17 mouse cellular contexts compared by ENCODE assay signal in the genomic region with DNA sequence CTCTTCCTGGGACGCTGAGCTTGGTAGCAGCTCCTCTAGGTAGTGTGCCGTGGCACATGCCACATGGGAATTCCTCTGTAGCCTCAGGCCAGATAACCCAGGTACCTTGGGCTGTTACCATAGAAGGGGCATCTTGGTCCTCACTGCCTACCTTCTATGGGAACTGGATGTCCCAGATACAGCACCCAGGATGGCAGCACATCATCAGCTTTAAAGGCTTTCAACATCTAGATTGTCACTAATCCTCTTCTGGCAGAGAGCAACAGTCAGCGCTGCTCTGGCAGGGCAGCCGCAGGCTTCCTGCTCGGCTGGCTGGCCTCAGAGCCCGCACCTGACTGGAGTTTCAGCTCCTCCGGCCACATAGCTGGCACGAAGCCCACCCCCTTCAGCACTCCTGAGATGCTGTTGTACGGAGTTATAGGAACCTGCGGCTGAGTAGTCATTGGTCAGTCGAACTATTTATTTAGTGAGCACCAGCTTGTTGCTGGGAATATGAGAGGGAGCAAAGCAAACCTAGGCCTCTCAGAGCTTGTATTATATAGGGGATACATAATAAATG. TPM values are rescaled to one million over a fixed set of nuclear protein-coding genes. Genes with fewer than 3 reads are reported as not detected.
DNase-seq lines count a peak whose midpoint lies in the region; ATAC-seq and TF ChIP-seq lines count a peak whose summit lies in the region.
"Had no signal": no experiment of that assay in that cellular context is flagged by ENCODE, and none has a peak within 500 bp of the region (broad histone marks: within the 10 kb centered on the region; RNA-seq: fewer than 3 reads in every experiment).

No protein-coding gene starts in this region.

- WGBS in heart, embryonic 11.5 days (ENCODE audit: insufficient replicate concordance): 77% methylated on average over 11 of the region's 11 CpGs
- 71% methylated on average over 11 of the region's 11 CpGs for WGBS in kidney, embryonic 16.5 days
- WGBS in kidney, embryonic 14.5 days: 72% methylated on average over 11 of the region's 11 CpGs

- H3K36me3 ChIP-seq in heart, embryonic 11.5 days (ENCODE audit: control insufficient read depth, insufficient read depth, low read length): no peaks in the 10 kb centered on the region; the same call in 1 of the 2 replicates
- H3K36me3 ChIP-seq in kidney, embryonic 16.5 days (ENCODE audit: insufficient read depth, low read length): peaks cover 15% of the 10 kb centered on the region; the same call in 1 of the 2 replicates
- H3K36me3 ChIP-seq in kidney, embryonic 14.5 days (ENCODE audit: control insufficient read depth, insufficient read depth, low read length): peaks cover 20% of the 10 kb centered on the region

- no peak overlapping the region for H3K4me3 ChIP-seq in heart, embryonic 11.5 days (ENCODE audit: low read depth, low read length)
- no peak overlapping the region for H3K4me3 ChIP-seq in kidney, embryonic 16.5 days (ENCODE audit: low read length)
- H3K4me3 ChIP-seq in kidney, embryonic 14.5 days (ENCODE audit: low read length): no peak overlapping the region
- no peak overlapping the region for H3K4me3 ChIP-seq in left cerebral cortex, adult 2 months
- H3K4me3 ChIP-seq: hindbrain, embryonic 10.5 days had no signal

- no peaks in the 10 kb centered on the region for H3K27me3 ChIP-seq in heart, embryonic 11.5 days (ENCODE audit: control insufficient read depth, insufficient read depth, low read length)
- H3K27me3 ChIP-seq in kidney, embryonic 16.5 days (ENCODE audit: insufficient read depth, low read length): no peaks in the 10 kb centered on the region
- no peaks in the 10 kb centered on the region for H3K27me3 ChIP-seq in kidney, embryonic 14.5 days (ENCODE audit: control insufficient read depth, insufficient read depth, low read length)

- DNase-seq in heart, adult 11 months: peak; percentile 75
- DNase-seq in gonadal fat pad, adult 2 months (ENCODE audit: low read depth): peak; percentile 46
- DNase-seq in lung, postnatal 10 days: peak; percentile 55
- no peak for DNase-seq in c-Kit-positive CD71-positive TER-119-positive erythroid progenitor cells, embryonic 14.5 days (ENCODE audit: low spot score)
- no peak for DNase-seq in left cerebral cortex, adult 2 months (ENCODE audit: extremely low spot score in 1 of 2, low spot score in 2 of 2)
- DNase-seq: cerebellum, adult 18-20 months; thymus, postnatal 36 days had no signal

- no peak for TF ChIP-seq CTCF in left cerebral cortex, adult 2 months (IDR thresholded peaks at IDR 0.05)

- no peaks in the 10 kb centered on the region for H3K9me3 ChIP-seq in heart, embryonic 11.5 days (replicated peaks; ENCODE audit: control insufficient read depth, low read length)
- no peaks in the 10 kb centered on the region for H3K9me3 ChIP-seq in kidney, embryonic 16.5 days (ENCODE audit: low read length)
- no peaks in the 10 kb centered on the region for H3K9me3 ChIP-seq in kidney, embryonic 14.5 days (ENCODE audit: control insufficient read depth, low read length)
- H3K9me3 ChIP-seq: hindbrain, embryonic 10.5 days had no signal

- no peak for ATAC-seq in heart, embryonic 11.5 days (replicated peaks; ENCODE audit: insufficient number of reproducible peaks, low FRiP score, low TSS enrichment)
- ATAC-seq in kidney, embryonic 16.5 days (ENCODE audit: low FRiP score, low TSS enrichment): no peak
- ATAC-seq in kidney, embryonic 14.5 days (ENCODE audit: low FRiP score, low TSS enrichment): no peak
- ATAC-seq: activated CD4-positive, CD25-positive, alpha-beta regulatory T cell, adult 4 months had no signal

- no peak overlapping the region for H3K4me2 ChIP-seq in heart, embryonic 11.5 days
- H3K4me2 ChIP-seq in kidney, embryonic 16.5 days (replicated peaks; ENCODE audit: low read depth, low read length): no peak overlapping the region
- H3K4me2 ChIP-seq in kidney, embryonic 14.5 days (replicated peaks; ENCODE audit: low read depth, low read length): no peak overlapping the region

- no peak overlapping the region for H3K27ac ChIP-seq in heart, embryonic 11.5 days (ENCODE audit: low read depth, low read length)
- H3K27ac ChIP-seq in kidney, embryonic 16.5 days (ENCODE audit: low read length): peak overlapping the region; percentile 36; the same call in 1 of the 2 replicates
- no peak overlapping the region for H3K27ac ChIP-seq in kidney, embryonic 14.5 days (ENCODE audit: low read depth, low read length)
- no peak overlapping the region for H3K27ac ChIP-seq in left cerebral cortex, adult 2 months

- H3K4me1 ChIP-seq in heart, embryonic 11.5 days (ENCODE audit: control insufficient read depth, insufficient read depth, low read length): no peaks in the 10 kb centered on the region
- H3K4me1 ChIP-seq in kidney, embryonic 16.5 days (ENCODE audit: insufficient read depth, low read length): peaks cover 25% of the 10 kb centered on the region
- 0 out of 2 replicates have a peak, but pooled peaks cover 3% of the 10 kb centered on the region for H3K4me1 ChIP-seq in kidney, embryonic 14.5 days (ENCODE audit: control insufficient read depth, insufficient read depth, low read length)

- intact Hi-C loops in left cerebral cortex, adult 2 months (cut with DNase I): loop anchor here (5.0 to 10.0 kb wide), 4 partner anchors 166 to 876 kb away; a partner anchor contains a TSS

- no peak overlapping the region for H3K9ac ChIP-seq in heart, embryonic 11.5 days (ENCODE audit: low read depth, low read length)
- H3K9ac ChIP-seq in kidney, embryonic 16.5 days (replicated peaks; ENCODE audit: low read length): no peak overlapping the region
- no peak overlapping the region for H3K9ac ChIP-seq in kidney, embryonic 14.5 days (ENCODE audit: low read depth, low read length)

RNA-seq across cellular contexts. Expression of a gene that starts 6.7 kb away (rescaled TPM):
- polyA plus RNA-seq in heart, embryonic 11.5 days (2014; fragmentation: Nextera tagmentation; extraction: Ambion mirVana): not detected in 2 replicates
- 22.4 and 24.4 TPM in 2 replicates for polyA plus RNA-seq in kidney, embryonic 16.5 days (2015; fragmentation: Nextera tagmentation; extraction: Ambion mirVana)
- polyA plus RNA-seq in kidney, embryonic 14.5 days (2014; fragmentation: Nextera tagmentation; extraction: Ambion mirVana): 5.9 and 10.4 TPM in 2 replicates
- polyA plus RNA-seq in gonadal fat pad, adult 2 months (2012; rRNA removed): 0.04 and 0.05 TPM in 2 replicates
- under 1 TPM; 0.18 to 0.30 TPM for total RNA-seq in left cerebral cortex, adult 2 months (2021)
- total RNA-seq: liver, adult 2 months; megakaryocyte-erythroid progenitor cell, adult 5-6 weeks had no signal
- polyA plus RNA-seq: activated CD4-positive, CD25-positive, alpha-beta regulatory T cell, adult 4 months; large intestine, adult 2 months; liver, adult 2 months; neural tube, embryonic 11.5 days; small intestine, adult 2 months had no signal

RNA-seq across cellular contexts. Expression of a gene that starts 15.8 kb away (rescaled TPM):
- polyA plus RNA-seq in heart, embryonic 11.5 days (2014; fragmentation: Nextera tagmentation; extraction: Ambion mirVana): 32.1 and 33.9 TPM in 2 replicates
- 35.8 and 36.0 TPM in 2 replicates for polyA plus RNA-seq in kidney, embryonic 16.5 days (2015; fragmentation: Nextera tagmentation; extraction: Ambion mirVana)
- 28.9 and 34.4 TPM in 2 replicates for polyA plus RNA-seq in kidney, embryonic 14.5 days (2014; fragmentation: Nextera tagmentation; extraction: Ambion mirVana)
- polyA plus RNA-seq in gonadal fat pad, adult 2 months (2012; rRNA removed): 21.0 and 26.6 TPM in 2 replicates
- total RNA-seq in left cerebral cortex, adult 2 months (2021): 1 to 10 TPM; 8.0 to 8.9 TPM

RNA-seq across cellular contexts. Expression of a gene that starts 16.0 kb away (rescaled TPM):
- 33.2 and 34.7 TPM in 2 replicates for polyA plus RNA-seq in heart, embryonic 11.5 days (2014; fragmentation: Nextera tagmentation; extraction: Ambion mirVana)
- polyA plus RNA-seq in kidney, embryonic 16.5 days (2015; fragmentation: Nextera tagmentation; extraction: Ambion mirVana): 31.1 and 33.7 TPM in 2 replicates
- 33.6 and 37.6 TPM in 2 replicates for polyA plus RNA-seq in kidney, embryonic 14.5 days (2014; fragmentation: Nextera tagmentation; extraction: Ambion mirVana)
- polyA plus RNA-seq in gonadal fat pad, adult 2 months (2012; rRNA removed): 6.4 and 8.3 TPM in 2 replicates
- 10 to 100 TPM; 28.5 to 30.4 TPM for total RNA-seq in left cerebral cortex, adult 2 months (2021)

RNA-seq across cellular contexts. Expression of a gene that starts 30.5 kb away (rescaled TPM):
- polyA plus RNA-seq in heart, embryonic 11.5 days (2014; fragmentation: Nextera tagmentation; extraction: Ambion mirVana): not detected in 2 replicates
- not detected in 2 replicates for polyA plus RNA-seq in kidney, embryonic 16.5 days (2015; fragmentation: Nextera tagmentation; extraction: Ambion mirVana)
- 0.16 TPM in 1 of 2 replicates, not detected in the other for polyA plus RNA-seq in kidney, embryonic 14.5 days (2014; fragmentation: Nextera tagmentation; extraction: Ambion mirVana)
- polyA plus RNA-seq in gonadal fat pad, adult 2 months (2012; rRNA removed): 0.70 and 0.93 TPM in 2 replicates
- under 1 TPM; 0.44 to 0.57 TPM for total RNA-seq in left cerebral cortex, adult 2 months (2021)
- total RNA-seq: megakaryocyte-erythroid progenitor cell, adult 5-6 weeks had no signal
- polyA plus RNA-seq: neural tube, embryonic 11.5 days had no signal

RNA-seq across cellular contexts. Expression of a gene that starts 45.9 kb away (rescaled TPM):
- 769 and 780 TPM in 2 replicates for polyA plus RNA-seq in heart, embryonic 11.5 days (2014; fragmentation: Nextera tagmentation; extraction: Ambion mirVana)
- polyA plus RNA-seq in kidney, embryonic 16.5 days (2015; fragmentation: Nextera tagmentation; extraction: Ambion mirVana): 494 and 555 TPM in 2 replicates
- 969 and 1,061 TPM in 2 replicates for polyA plus RNA-seq in kidney, embryonic 14.5 days (2014; fragmentation: Nextera tagmentation; extraction: Ambion mirVana)
- polyA plus RNA-seq in gonadal fat pad, adult 2 months (2012; rRNA removed): 130 and 192 TPM in 2 replicates
- 100 to 1,000 TPM; 191 to 223 TPM for total RNA-seq in left cerebral cortex, adult 2 months (2021)

Comparison
In these comparisons a context has a peak if more than half of its experiments do, and no peak if none do; other contexts are left out.
1. DNase-seq: peak in heart, adult 11 months (single experiment), gonadal fat pad, adult 2 months (single experiment) and lung, postnatal 10 days (single experiment); none in c-Kit-positive CD71-positive TER-119-positive erythroid progenitor cells, embryonic 14.5 days (single experiment) and left cerebral cortex, adult 2 months (0 of 2).